Mouse (Mus musculus): ENCODE data around the gene Amy2a2. TPM values are rescaled to one million over a fixed set of nuclear protein-coding genes. Genes with fewer than 3 reads are reported as not detected.

The Amy2a2 gene
- not detected in 2 replicates for polyA plus RNA-seq (2012; ENCODE audit: low replicate concordance)

DNA sequence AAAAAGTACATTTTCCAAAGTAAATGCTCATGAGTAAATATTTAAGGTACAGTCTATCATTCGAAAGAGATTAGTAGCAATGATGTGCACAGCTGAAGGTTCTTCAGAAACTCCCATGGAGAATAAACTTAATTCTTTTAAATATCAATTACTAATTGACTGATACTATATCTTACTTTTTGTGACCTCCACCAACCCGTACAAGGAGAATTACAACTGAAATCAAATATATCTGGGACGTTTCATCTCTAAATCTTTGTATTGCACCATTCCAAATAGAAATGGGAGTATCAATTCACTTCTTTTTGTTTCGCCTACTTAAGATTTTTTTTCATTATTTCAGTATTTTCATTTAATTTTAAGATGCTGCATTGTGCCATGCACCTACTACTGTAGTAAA is at the start of gene Amy2a2:
Amy2a2 (minus strand) TSS at position 101 of the 400 bp plus-strand sequence.

DNA sequence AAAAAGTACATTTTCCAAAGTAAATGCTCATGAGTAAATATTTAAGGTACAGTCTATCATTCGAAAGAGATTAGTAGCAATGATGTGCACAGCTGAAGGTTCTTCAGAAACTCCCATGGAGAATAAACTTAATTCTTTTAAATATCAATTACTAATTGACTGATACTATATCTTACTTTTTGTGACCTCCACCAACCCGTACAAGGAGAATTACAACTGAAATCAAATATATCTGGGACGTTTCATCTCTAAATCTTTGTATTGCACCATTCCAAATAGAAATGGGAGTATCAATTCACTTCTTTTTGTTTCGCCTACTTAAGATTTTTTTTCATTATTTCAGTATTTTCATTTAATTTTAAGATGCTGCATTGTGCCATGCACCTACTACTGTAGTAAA is 32.5 kb downstream of the Amy2a2 start, which contains the start of gene Amy2a3:
Amy2a3 (minus strand) TSS at position 101 of the 400 bp plus-strand sequence.

Other genes starting within 250 kb of the Amy2a2 start
- gene Amy2a5, start 97.8 kb downstream of the Amy2a2 start, polyA plus RNA-seq (2012; ENCODE audit: low replicate concordance), result not detected in 2 replicates
- not detected in 2 replicates for gene Amy2a4, start 65.2 kb downstream of the Amy2a2 start, polyA plus RNA-seq (2012; ENCODE audit: low replicate concordance)
- gene Amy2a3, start 32.6 kb downstream of the Amy2a2 start, polyA plus RNA-seq (2012; ENCODE audit: low replicate concordance), result not detected in 2 replicates
- gene Amy2a1, start 175.8 kb upstream of the Amy2a2 start, polyA plus RNA-seq (2012; ENCODE audit: low replicate concordance), result not detected in 2 replicates

Measured in leukemia stem cell, adult 10-12 weeks (primary cell).